Mouse (Mus musculus) small intestine, adult 2 months (tissue): ENCODE measurements at regions not wholly inside any gene's neighbourhood (a gene's known extent, or its start where the extent isn't known, plus 50 kb on each side); places are given as distances from the start of the nearest gene placed in this dataset.

Experiments used
- H3K27ac ChIP-seq: fragments of 200-500 bp; 2 replicates; pipeline ENCODE4 v1.5.1; 2012; ENCODE audit warnings: low read depth, low read length, control low read depth, inconsistent platforms; ENCODE audit not compliant: insufficient read depth
- H3K27me3 ChIP-seq: fragments of 200-500 bp; 2 replicates; pipeline ENCODE4 v1.6.1; 2012; ENCODE audit warnings: mild to moderate bottlenecking, moderate library complexity, low read length, inconsistent platforms; ENCODE audit not compliant: control insufficient read depth, insufficient read depth
- H3K36me3 ChIP-seq: fragments of 200-500 bp; 2 replicates; pipeline ENCODE4 v1.6.1; 2012; ENCODE audit warnings: mild to moderate bottlenecking, low read length, control low read depth, inconsistent platforms; ENCODE audit not compliant: control insufficient read depth, insufficient read depth
- H3K4me1 ChIP-seq: fragments of 200-500 bp; 2 replicates; pipeline ENCODE4 v1.6.1; 2012; ENCODE audit warnings: low read length, inconsistent platforms, mixed read lengths; ENCODE audit not compliant: control insufficient read depth, insufficient read depth, insufficient read length
- H3K4me3 ChIP-seq: fragments of 200-500 bp; 2 replicates; pipeline ENCODE4 v1.5.1; 2012; ENCODE audit warnings: low read depth, mild to moderate bottlenecking, control low read depth, inconsistent platforms, low read length, moderate library complexity
- CTCF ChIP-seq: fragments of 200-500 bp; IDR thresholded peaks from 2 replicates; pipeline ENCODE4 v1.5.1; 2012; ENCODE audit warnings: low read depth, mild to moderate bottlenecking, control low read depth, inconsistent platforms, low read length, moderate library complexity, mixed read lengths; ENCODE audit not compliant: insufficient replicate concordance, insufficient read length; ENCODE audit errors: extremely low read depth
- POLR2A ChIP-seq: fragments of 200-500 bp; IDR thresholded peaks from 2 replicates; pipeline ENCODE4 v1.6.1; 2012; ENCODE audit warnings: low read depth, mild to moderate bottlenecking, control low read depth, inconsistent platforms, low read length, moderate library complexity
- WGBS: fragments of 180-500 bp; shearing (Covaris S2); methylation state at CpG from one replicate; pipeline ENCODE4 v1.1.7; 2018; 5-methylcytosine and 5-hydroxymethylcytosine counted together

- WGBS: 26% methylated on average over 10 of the region's 10 CpGs
- Histone ChIP-seq H3K36me3 (no peaks in the 10 kb centered on the region), H3K4me3 (no peak overlapping the region)
Measured at GRCm38 (mm10) chr11:112839721-112840494, 57.9 kb downstream of the Sox9 start.

GRCm38 (mm10) chr11:112840495-112840828, 58.4 kb downstream of the Sox9 start:
- WGBS: 13% methylated on average over 10 of the region's 10 CpGs
- TF ChIP-seq POLR2A (no peak), CTCF (no peak)
- H3K27me3 ChIP-seq: no peaks in the 10 kb centered on the region
- H3K4me1 ChIP-seq: no peaks in the 10 kb centered on the region; the same call in 1 of the 2 replicates
- H3K36me3 ChIP-seq: no peaks in the 10 kb centered on the region
- no peak overlapping the region for H3K4me3 ChIP-seq
- no peak overlapping the region for H3K27ac ChIP-seq

More at GRCm38 (mm10) chr11:112839721-112840494, 57.9 kb downstream of the Sox9 start:
- peaks cover 2% of the 10 kb centered on the region; the same call in 1 of the 2 replicates for H3K4me1 ChIP-seq
- H3K27ac ChIP-seq: no peak overlapping the region
- TF ChIP-seq POLR2A: no peak
- no peak for TF ChIP-seq CTCF
- no peaks in the 10 kb centered on the region for H3K27me3 ChIP-seq

GRCm38 (mm10) chr11:112844258-112844901, 62.4 kb downstream of the Sox9 start:
- Histone ChIP-seq H3K36me3 (no peaks in the 10 kb centered on the region), H3K27me3 (no peaks in the 10 kb centered on the region), H3K4me3 (no peak overlapping the region), H3K27ac (no peak overlapping the region), H3K4me1 (no peaks in the 10 kb centered on the region; the same call in 1 of the 2 replicates)
- TF ChIP-seq CTCF (no peak), POLR2A (no peak)
- whole genome bisulfite sequencing: 29% methylated on average over 8 of the region's 8 CpGs

GRCm38 (mm10) chr11:112847146-112847545, 65.1 kb downstream of the Sox9 start:
- H3K4me1 ChIP-seq: no peaks in the 10 kb centered on the region; the same call in 1 of the 2 replicates
- TF ChIP-seq CTCF: no peak
- no peak for TF ChIP-seq POLR2A
- 94% methylated on average over 2 of the region's 2 CpGs for WGBS

GRCm38 (mm10) chr11:112847851-112848250, 65.8 kb downstream of the Sox9 start:
- Histone ChIP-seq H3K27me3 (no peaks in the 10 kb centered on the region), H3K36me3 (no peaks in the 10 kb centered on the region), H3K4me3 (no peak overlapping the region), H3K4me1 (no peaks in the 10 kb centered on the region; the same call in 1 of the 2 replicates), H3K27ac (no peak overlapping the region)
- TF ChIP-seq POLR2A (no peak), CTCF (no peak)
- 84% methylated on average over 3 of the region's 3 CpGs for WGBS

More at GRCm38 (mm10) chr11:112847146-112847545, 65.1 kb downstream of the Sox9 start:
- H3K27ac ChIP-seq: no peak overlapping the region
- no peaks in the 10 kb centered on the region for H3K36me3 ChIP-seq
- H3K4me3 ChIP-seq: no peak overlapping the region
- no peaks in the 10 kb centered on the region for H3K27me3 ChIP-seq

- no peaks in the 10 kb centered on the region for H3K4me1 ChIP-seq
- WGBS: 93% methylated on average over 5 of the region's 5 CpGs
Measured at GRCm38 (mm10) chr11:112849974-112850373, 68.0 kb downstream of the Sox9 start.

GRCm38 (mm10) chr11:112850532-112851272, 68.7 kb downstream of the Sox9 start:
- no peaks in the 10 kb centered on the region for H3K27me3 ChIP-seq
- no peak overlapping the region for H3K4me3 ChIP-seq
- TF ChIP-seq CTCF (no peak), POLR2A (no peak)
- no peaks in the 10 kb centered on the region for H3K36me3 ChIP-seq
- no peak overlapping the region for H3K27ac ChIP-seq
- no peaks in the 10 kb centered on the region for H3K4me1 ChIP-seq
- WGBS: 85% methylated on average over 13 of the region's 13 CpGs

More at GRCm38 (mm10) chr11:112849974-112850373, 68.0 kb downstream of the Sox9 start:
- no peak for TF ChIP-seq POLR2A
- no peak for TF ChIP-seq CTCF
- Histone ChIP-seq H3K4me3 (no peak overlapping the region), H3K27ac (no peak overlapping the region), H3K36me3 (no peaks in the 10 kb centered on the region), H3K27me3 (no peaks in the 10 kb centered on the region)
